Mouse (Mus musculus) layer of hippocampus, postnatal 10 days (tissue): ENCODE measurements around the gene Tbl1xr1. TPM values are rescaled to one million over a fixed set of nuclear protein-coding genes. Genes with fewer than 3 reads are reported as not detected.

ENCODE experiments used
- DNase-seq, 2 experiments: peaks; one replicate each; pipeline ENCODE4 v3.0.0; 2021; ENCODE audit warnings: low spot score in 2 of 2
- total RNA-seq, 2 experiments: library from RNA; stranded (reverse); gene quantifications; 2 replicates each; pipeline ENCODE4 v1.2.3; 2021

The Tbl1xr1 gene
- total RNA-seq, 2 experiments from 2014 or later, result 103 to 111 TPM

DNA sequence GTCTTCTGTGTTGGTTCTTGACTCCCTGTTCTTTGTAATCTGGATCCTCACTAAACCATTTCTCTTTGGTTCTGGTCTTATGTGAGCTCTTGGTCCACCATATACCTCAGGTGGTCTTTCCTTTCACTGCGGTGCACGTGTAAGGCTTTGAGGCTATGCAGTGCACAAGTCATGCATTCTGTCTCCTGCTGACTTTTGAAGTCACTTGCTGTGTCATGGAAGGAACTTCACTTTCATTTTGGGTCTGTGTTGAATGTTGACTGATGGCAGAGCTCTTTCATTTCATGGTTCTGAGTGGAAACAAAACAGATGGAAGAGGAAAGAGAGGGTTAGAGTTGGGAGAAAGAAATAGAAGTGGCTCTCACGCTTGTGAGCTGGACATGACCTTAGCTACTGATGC, 13.4 kb downstream of the Tbl1xr1 start:
- DNase-seq, result no peak

GRCm38 (mm10) chr3:22090431-22091265, 14.2 kb downstream of the Tbl1xr1 start:
- no peak for DNase-seq

GRCm38 (mm10) chr3:22091266-22091550, 14.8 kb downstream of the Tbl1xr1 start:
- no peak for DNase-seq

GRCm38 (mm10) chr3:22091681-22092080, 15.2 kb downstream of the Tbl1xr1 start:
- no peak for DNase-seq

DNA sequence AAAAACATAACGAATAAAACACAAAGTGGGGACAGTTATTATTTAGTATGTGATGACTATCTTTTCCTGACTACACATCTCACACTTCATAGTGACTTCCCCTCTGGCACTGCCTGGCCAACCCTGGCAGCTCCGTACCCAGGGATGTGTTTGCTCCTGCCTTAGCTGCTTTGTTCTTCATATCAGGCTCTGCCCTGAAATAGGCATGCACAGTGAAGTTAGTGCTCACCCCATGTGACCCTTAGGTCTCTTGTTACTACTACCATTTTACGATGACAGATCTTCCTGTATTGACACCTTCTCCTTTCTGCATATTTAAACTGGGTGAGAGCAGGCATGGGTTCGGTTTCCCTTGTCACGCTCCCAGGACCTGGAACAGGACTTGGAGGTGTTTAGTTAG, 16.3 kb downstream of the Tbl1xr1 start:
- no peak for DNase-seq

DNA sequence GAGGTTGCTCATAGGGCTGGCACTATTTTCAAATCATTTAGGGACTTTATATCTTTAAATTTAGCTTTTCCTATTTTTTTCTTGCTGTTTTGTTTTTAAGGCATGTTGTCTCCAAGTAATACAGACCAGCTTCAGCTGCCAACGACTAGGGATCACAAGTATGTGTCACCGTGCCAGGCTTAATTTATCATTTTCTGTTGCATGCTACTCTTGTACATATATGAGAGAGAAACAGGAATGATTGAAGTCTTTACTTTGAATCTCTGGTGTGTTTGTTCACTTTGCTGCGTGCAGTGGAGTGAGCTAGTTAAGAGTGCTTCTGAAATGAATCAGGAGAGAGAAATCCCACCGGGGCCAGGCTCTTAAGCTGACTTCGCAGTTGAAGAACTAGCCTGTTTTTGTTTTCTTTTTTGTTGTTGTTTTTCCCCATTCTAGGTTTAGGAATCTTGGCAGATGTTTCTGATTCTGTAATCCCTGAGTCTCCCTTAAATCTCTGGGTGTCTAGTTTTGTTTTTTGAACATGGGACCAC, 27.6 kb downstream of the Tbl1xr1 start:
- DNase-seq, result no peak

GRCm38 (mm10) chr3:22105471-22105870, 29.0 kb downstream of the Tbl1xr1 start:
- DNase-seq, result no peak

DNA sequence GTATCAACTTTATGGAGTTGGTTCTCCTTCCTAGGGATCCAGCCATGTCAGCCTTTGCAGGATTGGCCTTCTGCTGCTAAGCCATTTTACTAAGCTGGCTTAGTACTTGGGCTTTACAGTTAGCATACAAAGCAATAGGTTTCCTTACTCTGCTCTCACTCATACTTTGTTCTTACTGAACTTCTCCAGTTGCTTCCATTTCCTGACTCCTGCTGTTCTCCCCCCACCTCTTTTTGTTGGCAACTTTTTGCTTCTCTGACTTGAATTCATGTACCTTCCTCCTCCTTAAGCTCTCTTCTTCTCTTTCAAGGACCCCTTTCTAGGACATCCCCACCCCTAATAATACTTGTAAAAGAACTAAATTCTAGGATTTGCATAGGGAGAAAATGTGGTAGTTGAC, 31.6 kb downstream of the Tbl1xr1 start:
- DNase-seq, result no peak

DNA sequence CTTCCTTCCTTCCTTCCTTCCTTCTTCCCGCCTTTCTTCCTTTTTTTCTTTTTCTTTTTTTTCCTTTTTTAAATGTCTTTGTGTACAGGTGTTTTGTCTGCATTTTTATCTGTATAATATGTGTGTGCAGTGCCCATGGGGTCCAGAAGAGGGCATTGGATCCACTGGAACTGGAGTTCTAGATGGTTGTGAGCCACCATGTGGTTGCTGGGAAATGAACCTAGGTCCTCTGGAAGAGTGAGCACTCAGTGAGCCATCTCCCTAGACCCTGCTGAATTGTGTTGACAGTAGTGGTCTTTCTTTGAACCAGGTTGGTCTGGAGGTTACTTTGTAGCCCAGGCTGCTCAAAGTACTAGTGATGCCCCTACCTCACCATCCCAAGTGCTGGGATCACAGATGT, 33.2 kb downstream of the Tbl1xr1 start:
- no peak for DNase-seq

DNA sequence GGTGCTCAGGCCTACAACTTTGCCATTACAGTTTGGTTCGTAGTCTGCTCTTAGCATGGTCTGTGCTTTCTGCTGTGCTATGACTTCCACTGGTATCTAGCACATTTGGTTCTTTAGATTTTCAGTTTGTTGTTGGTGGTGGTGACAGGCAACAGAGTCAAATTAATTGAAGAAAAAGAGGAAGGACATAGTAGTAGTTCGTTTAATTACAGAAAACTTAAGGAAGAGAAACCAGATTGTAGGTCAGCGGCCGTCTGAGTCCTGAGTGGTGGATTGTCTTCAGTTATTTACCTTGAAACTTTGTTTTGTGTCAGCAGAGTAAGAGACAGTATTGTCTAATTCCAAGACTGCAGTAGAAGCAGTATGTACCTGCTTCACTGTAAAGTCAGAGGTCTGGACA, 37.3 kb downstream of the Tbl1xr1 start:
- DNase-seq, result no peak

DNA sequence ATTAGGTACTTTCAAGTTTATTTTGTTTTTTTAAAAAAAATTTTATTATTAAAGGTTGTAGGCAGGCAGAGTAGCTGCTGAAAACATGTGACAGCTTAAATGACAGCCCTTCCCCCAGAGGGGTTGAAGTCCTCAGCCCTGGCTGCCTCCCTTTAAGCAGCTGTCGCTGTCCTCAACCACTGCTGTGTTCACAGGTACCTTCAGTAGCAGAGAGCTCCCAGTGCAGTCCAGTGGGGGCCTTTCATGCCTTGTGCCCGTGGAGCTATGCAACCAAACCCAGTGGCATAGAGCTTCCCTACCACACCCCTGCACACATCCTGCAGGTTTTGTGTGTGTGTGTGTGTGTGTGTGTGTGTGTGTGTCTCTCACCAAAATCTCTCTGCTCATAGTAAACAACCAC, 38.8 kb downstream of the Tbl1xr1 start:
- no peak for DNase-seq

DNA sequence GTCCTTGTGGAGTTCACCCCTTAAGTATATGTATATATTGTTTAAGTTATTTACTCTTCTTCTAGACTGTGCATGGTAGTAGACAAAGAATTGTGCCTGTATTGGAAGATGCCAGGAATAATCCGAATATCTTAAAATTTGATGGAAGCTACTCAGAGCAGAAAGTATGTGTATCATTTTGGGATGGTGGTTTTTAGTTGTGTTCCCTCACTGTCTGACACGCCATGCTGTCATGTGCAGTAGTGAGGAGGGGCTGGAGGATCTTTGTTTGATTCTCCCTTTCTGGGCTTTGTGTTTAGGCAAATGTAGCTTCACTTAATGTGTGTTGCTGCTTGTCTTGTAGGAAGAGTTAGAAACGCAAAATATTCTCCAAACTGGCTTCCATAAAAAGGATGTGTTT, 39.2 kb downstream of the Tbl1xr1 start:
- no peak for DNase-seq

- DNase-seq, result no peak
Observed at GRCm38 (mm10) chr3:22116188-22116587, 39.7 kb downstream of the Tbl1xr1 start.

GRCm38 (mm10) chr3:22121741-22122140, 45.3 kb downstream of the Tbl1xr1 start:
- no peak for DNase-seq

DNA sequence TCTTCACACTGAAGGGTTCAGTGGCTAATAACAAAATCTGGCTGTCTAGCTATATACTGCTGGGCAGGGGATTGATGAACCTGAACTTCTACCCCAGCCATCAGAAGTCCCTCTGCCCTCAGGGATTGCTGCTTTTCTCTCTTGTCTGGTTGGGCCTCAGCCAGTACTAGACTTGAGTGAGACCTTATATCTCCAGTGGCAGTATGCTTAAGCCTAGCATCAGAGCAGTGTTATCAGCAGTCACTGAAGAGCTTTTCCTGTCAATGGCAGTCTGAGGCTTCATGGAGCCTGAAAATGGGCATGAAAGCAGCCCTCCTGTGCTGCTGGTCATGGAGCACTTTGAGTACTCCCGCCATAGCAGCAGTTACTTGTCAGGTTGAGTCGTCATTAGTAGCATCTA, 46.7 kb downstream of the Tbl1xr1 start:
- DNase-seq, result no peak

DNA sequence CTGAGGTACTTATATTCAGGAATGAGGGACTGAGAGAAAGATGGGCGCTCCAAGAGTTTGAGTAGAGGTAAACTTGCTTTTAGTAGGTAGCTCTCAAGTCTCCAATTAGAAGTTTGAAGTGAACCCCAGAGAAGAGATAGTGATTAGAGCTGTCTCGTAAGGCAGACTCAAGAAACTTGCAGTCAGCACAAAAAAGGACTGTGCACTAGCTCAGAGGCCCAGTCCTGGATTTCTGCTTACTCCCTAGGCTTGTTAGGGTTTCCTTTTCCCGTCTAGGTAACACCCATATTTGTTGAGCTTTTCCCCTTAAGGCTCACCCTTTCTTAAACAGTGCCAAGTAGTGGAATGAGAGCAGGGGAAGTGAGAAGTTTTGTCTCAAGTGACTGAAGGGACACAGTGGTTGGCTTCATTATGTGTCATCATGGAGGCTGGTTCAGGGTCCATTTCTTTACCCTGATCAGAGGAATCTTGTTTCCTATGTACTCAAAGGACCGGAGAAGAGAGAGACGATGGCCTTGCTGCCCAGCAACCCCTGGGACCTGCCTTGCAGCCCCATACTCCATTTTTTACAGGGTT, 49.9 kb downstream of the Tbl1xr1 start:
- no peak for DNase-seq

- no peak for DNase-seq
Observed at GRCm38 (mm10) chr3:22131277-22131676, 54.8 kb downstream of the Tbl1xr1 start.

GRCm38 (mm10) chr3:22133626-22134025, 57.2 kb downstream of the Tbl1xr1 start:
- DNase-seq, result no peak

DNA sequence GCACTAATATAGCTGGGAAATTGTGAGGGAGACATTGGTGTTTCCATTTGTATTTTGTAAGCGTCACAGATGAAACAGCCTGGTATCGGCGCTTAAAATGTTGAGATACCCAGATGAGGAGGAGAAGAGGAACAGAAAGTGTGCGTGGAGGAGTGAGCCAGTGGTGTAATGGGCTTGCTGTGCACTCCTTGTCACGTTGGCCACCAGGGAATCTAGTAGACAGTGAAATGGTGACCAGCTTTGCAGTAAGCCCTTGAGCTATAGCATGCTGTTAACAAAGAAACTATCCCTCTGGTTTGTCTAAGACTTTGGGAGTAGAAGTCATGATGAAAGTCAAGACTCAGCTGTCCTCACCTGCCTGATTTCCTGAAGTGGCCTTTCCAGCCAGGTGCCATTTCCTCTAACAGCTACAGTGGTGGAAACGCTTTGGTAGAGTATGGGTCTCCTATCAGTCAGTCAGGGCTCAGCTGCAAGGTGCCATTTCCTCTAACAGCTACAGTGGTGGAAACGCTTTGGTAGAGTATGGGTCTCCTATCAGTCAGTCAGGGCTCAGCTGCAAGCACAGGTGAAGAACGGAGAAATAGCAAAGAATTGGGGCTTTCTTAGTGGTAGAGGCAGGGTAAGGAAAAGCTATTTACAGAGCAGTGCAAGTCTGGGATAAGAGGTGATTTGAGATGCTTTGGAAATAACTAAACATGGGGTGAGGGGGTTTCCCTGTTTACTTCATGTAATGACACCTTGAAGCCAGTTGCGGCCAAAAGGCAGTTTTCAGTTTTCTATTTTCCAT, 61.5 kb downstream of the Tbl1xr1 start:
- no peak for DNase-seq

- no peak for DNase-seq
Observed at GRCm38 (mm10) chr3:22138580-22139099, 62.2 kb downstream of the Tbl1xr1 start.

DNA sequence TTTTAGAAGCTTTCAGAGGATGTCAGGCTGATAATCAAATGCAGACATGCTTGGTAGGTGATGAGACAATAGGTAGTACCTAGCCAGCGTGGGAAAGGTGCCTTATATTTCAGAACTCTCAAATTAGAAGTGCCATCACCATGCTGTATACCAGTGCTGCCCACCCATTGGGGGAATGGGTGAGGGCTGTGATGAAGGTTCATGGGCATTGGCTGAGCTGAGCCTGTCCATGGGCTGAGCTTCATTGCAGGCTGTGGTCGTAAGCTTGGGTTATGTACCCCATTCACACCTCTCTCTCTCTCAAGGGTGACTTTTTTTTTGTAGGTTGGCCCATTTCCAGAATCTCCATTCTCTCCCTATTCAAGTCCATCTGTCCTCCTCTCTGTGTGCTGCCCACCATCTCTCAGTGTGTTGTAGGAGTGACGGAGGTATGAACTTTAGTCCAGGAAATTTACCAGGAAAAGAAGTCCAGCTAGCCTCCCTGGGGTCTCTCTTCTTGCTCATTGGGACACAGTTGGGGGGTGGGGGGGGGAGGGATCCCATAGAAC, 63.7 kb downstream of the Tbl1xr1 start:
- DNase-seq, result no peak
